Mouse (Mus musculus): ENCODE data around the gene Adamts6. TPM values are rescaled to one million over a fixed set of nuclear protein-coding genes. Genes with fewer than 3 reads are reported as not detected.
A peak's percentile ranks its signal among the peaks of the same experiment; 100 is the strongest.

Adamts6 gene
- total and polyA plus RNA-seq, 3 experiments: 0.03 to 0.08 TPM; not detected in 1

GRCm38 (mm10) chr13:104288226-104288859 is 708 bp downstream of the Adamts6 start:
- Histone ChIP-seq H3K36me3 (ENCODE audit: control insufficient read depth in 1 of 2, insufficient read depth in 2 of 2, low read length in 2 of 2) (peaks cover 0 to 6% of the 10 kb centered on the region in 2 experiments; a peak in 2 of 4 replicates), H3K27ac (ENCODE audit: control insufficient read depth, low read depth, low read length) (no peak overlapping the region), H3K9me3 (replicated peaks; ENCODE audit: insufficient read depth, low read length) (no peaks in the 10 kb centered on the region), H3K4me1 (ENCODE audit: control insufficient read depth in 1 of 2, insufficient read depth in 2 of 2, low read length in 2 of 2) (no peaks in the 10 kb centered on the region; a peak in 1 of 4 replicates), H3K4me3 (ENCODE audit: control insufficient read depth in 1 of 2, insufficient read depth in 1 of 2, low read depth in 2 of 2, low read length in 2 of 2) (peak overlapping the region; percentile 44 to 57), H3K79me2 (ENCODE audit: control insufficient read depth, insufficient read depth, low read length, poor library complexity) (no peaks in the 10 kb centered on the region; the same call in 1 of the 2 replicates), H3K27me3 (ENCODE audit: control insufficient read depth in 1 of 2, insufficient read depth in 2 of 2, low read length in 2 of 2) (peaks cover 0 to 10% of the 10 kb centered on the region in 2 experiments; a peak in 2 of 4 replicates), H3K9ac (ENCODE audit: control insufficient read depth, low read depth, low read length, poor library complexity, severe bottlenecking) (peak overlapping the region; percentile 58; the same call in 1 of the 2 replicates)
- TF ChIP-seq TCF12 (IDR thresholded peaks at IDR 0.05; ENCODE audit: low read depth, low read length) (no peak), MXI1 (IDR thresholded peaks at IDR 0.05; ENCODE audit: low read depth, low read length) (peak; percentile 43; the same call in 1 of the 2 replicates), NRF1 (IDR thresholded peaks at IDR 0.05; ENCODE audit: insufficient read depth, low read depth, low read length, poor library complexity, severe bottlenecking) (no peak), ZKSCAN1 (IDR thresholded peaks at IDR 0.05; ENCODE audit: low read depth, low read length) (no peak), EP300 (IDR thresholded peaks at IDR 0.05; ENCODE audit: low read depth in 1 of 2, low read length in 2 of 2) (no peak), CHD1 (IDR thresholded peaks at IDR 0.05; ENCODE audit: low read depth, low read length) (no peak), POLR2AphosphoS5 (IDR thresholded peaks at IDR 0.05; ENCODE audit: borderline replicate concordance, low read depth, low read length) (no peak), MEF2A (IDR thresholded peaks at IDR 0.05; ENCODE audit: extremely low read depth, insufficient replicate concordance, low read depth, low read length, poor library complexity, severe bottlenecking) (no peak), ZC3H11A (IDR thresholded peaks at IDR 0.05; ENCODE audit: low read depth, low read length) (no peak), POLR2AphosphoS2 (IDR thresholded peaks at IDR 0.05; ENCODE audit: low read length) (no peak), KAT2A (conservative IDR thresholded peaks at IDR 0.05; ENCODE audit: low read depth, low read length) (no peak), BHLHE40 (IDR thresholded peaks at IDR 0.05; ENCODE audit: borderline replicate concordance, low read depth, low read length) (no peak), E2F4 (IDR thresholded peaks at IDR 0.05; ENCODE audit: borderline replicate concordance, low read depth, low read length) (no peak), ZNF384 (IDR thresholded peaks at IDR 0.05; ENCODE audit: low read depth, low read length) (no peak), ETS1 (IDR thresholded peaks at IDR 0.05; ENCODE audit: low read depth, low read length) (0 out of 2 replicates have a peak, but pooled peaks have one; percentile 30), ELF1 (IDR thresholded peaks at IDR 0.05; ENCODE audit: low read depth, low read length) (no peak)
- DNase-seq (ENCODE audit: low read depth, low spot score): peak; percentile 68

GRCm38 (mm10) chr13:104289176-104289575 is 1.5 kb downstream of the Adamts6 start:
- Histone ChIP-seq H3K4me3 (ENCODE audit: control insufficient read depth in 1 of 2, insufficient read depth in 1 of 2, low read depth in 2 of 2, low read length in 2 of 2) (no peak overlapping the region), H3K4me1 (ENCODE audit: control insufficient read depth in 1 of 2, insufficient read depth in 2 of 2, low read length in 2 of 2) (no peaks in the 10 kb centered on the region; a peak in 1 of 4 replicates), H3K27ac (ENCODE audit: control insufficient read depth, low read depth, low read length) (no peak overlapping the region), H3K9ac (ENCODE audit: control insufficient read depth, low read depth, low read length, poor library complexity, severe bottlenecking) (no peak overlapping the region), H3K79me2 (ENCODE audit: control insufficient read depth, insufficient read depth, low read length, poor library complexity) (no peaks in the 10 kb centered on the region; the same call in 1 of the 2 replicates), H3K27me3 (ENCODE audit: control insufficient read depth in 1 of 2, insufficient read depth in 2 of 2, low read length in 2 of 2) (peaks cover 0 to 10% of the 10 kb centered on the region in 2 experiments; a peak in 2 of 4 replicates), H3K36me3 (ENCODE audit: control insufficient read depth in 1 of 2, insufficient read depth in 2 of 2, low read length in 2 of 2) (peaks cover 0 to 6% of the 10 kb centered on the region in 2 experiments; a peak in 2 of 4 replicates), H3K9me3 (replicated peaks; ENCODE audit: insufficient read depth, low read length) (no peaks in the 10 kb centered on the region)
- peak; percentile 49 for DNase-seq (ENCODE audit: low read depth, low spot score)
- TF ChIP-seq EP300 (IDR thresholded peaks at IDR 0.05; ENCODE audit: low read depth in 1 of 2, low read length in 2 of 2) (no peak), CHD1 (IDR thresholded peaks at IDR 0.05; ENCODE audit: low read depth, low read length) (no peak), TAL1 (IDR thresholded peaks at IDR 0.05; ENCODE audit: low read length) (no peak), POLR2AphosphoS5 (IDR thresholded peaks at IDR 0.05; ENCODE audit: borderline replicate concordance, low read depth, low read length) (no peak), POLR2A (IDR thresholded peaks at IDR 0.05; ENCODE audit: control insufficient read depth in 1 of 2, insufficient read depth in 1 of 2, low read depth in 1 of 2, low read length in 2 of 2, poor library complexity in 1 of 2) (no peak), ZNF384 (IDR thresholded peaks at IDR 0.05; ENCODE audit: low read depth, low read length) (no peak), RAD21 (IDR thresholded peaks at IDR 0.05; ENCODE audit: low read depth, low read length) (no peak), NRF1 (IDR thresholded peaks at IDR 0.05; ENCODE audit: insufficient read depth, low read depth, low read length, poor library complexity, severe bottlenecking) (no peak), NELFE (IDR thresholded peaks at IDR 0.05; ENCODE audit: low read depth, low read length) (no peak), MAFK (IDR thresholded peaks at IDR 0.05; ENCODE audit: borderline replicate concordance, low read depth, low read length) (no peak), GATA1 (IDR thresholded peaks at IDR 0.05; ENCODE audit: low read depth, low read length) (no peak), ZKSCAN1 (IDR thresholded peaks at IDR 0.05; ENCODE audit: low read depth, low read length) (no peak)

All from MEL (cell line).